Mouse (Mus musculus): ENCODE results near the gene Nlgn2. TPM values are rescaled to one million over a fixed set of nuclear protein-coding genes. Genes with fewer than 3 reads are reported as not detected.
A peak's percentile ranks its signal among the peaks of the same experiment; 100 is the strongest.

Gene Nlgn2
- polyA plus RNA-seq, 1 experiment from 2014 or later = 0.75 TPM

DNA sequence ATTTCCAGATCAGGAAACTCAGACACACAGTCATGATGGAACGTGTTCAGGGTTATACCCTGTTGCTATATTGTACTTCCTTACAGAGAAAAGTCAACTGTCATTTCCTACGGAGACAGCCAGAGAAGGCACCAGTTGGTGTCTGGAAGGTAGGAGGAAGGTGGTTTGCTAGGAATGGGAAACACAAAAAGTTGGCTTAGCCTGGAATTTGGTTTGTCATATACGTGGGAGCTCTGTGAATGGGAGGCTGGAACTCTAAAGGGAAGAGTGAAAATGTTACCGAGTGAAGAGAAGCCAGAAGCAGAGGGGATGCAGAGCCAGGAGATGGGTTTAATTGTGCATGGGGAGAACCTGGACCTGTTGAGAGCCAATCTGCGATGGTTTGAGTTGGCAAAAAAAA is 46.2 kb downstream of the Nlgn2 start:
- H3K9ac ChIP-seq = no peak overlapping the region
- 50% methylated on average over 5 of the region's 5 CpGs for WGBS (ENCODE audit: insufficient replicate concordance)
- peaks cover 36% of the 10 kb centered on the region for H3K27me3 ChIP-seq
- DNase-seq (no peak), ATAC-seq (ENCODE audit: low read depth) (no peak)
- H3K4me1 ChIP-seq (replicated peaks) = peaks cover 18% of the 10 kb centered on the region
- H3K27ac ChIP-seq = no peak overlapping the region
- no peak overlapping the region for H3K4me3 ChIP-seq (replicated peaks)
- H3K36me3 ChIP-seq = no peaks in the 10 kb centered on the region
- H3K4me2 ChIP-seq = no peak overlapping the region
- no peaks in the 10 kb centered on the region for H3K9me3 ChIP-seq (replicated peaks)

DNA sequence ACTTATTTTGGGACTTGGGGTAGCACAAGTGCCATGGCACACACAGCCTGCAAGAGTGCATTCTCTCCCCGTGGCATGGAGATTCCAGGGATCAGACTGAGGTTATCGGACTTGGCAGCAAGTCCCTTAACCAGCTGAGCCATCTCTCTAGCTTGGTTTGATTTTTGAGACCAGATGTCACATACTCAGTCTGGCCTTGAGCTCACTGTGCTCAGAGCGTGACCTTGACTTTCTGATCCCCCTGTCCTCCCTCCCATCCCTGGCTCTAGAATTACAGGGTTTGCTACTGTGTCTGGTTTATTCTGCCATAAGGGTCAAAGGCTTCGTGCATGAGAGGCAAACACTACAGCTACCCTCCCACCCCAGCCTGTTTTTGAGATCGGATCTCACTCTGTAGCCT is 48.2 kb downstream of the Nlgn2 start:
- no peak overlapping the region for H3K4me3 ChIP-seq (replicated peaks)
- 52% methylated on average over 5 of the region's 5 CpGs for WGBS (ENCODE audit: insufficient replicate concordance)
- DNase-seq (no peak), ATAC-seq (ENCODE audit: low read depth) (no peak)
- H3K9ac ChIP-seq = no peak overlapping the region; the same call in 1 of the 2 replicates
- H3K4me2 ChIP-seq = no peak overlapping the region
- no peaks in the 10 kb centered on the region for H3K9me3 ChIP-seq (replicated peaks)
- peaks cover 17% of the 10 kb centered on the region for H3K4me1 ChIP-seq (replicated peaks)
- no peak overlapping the region for H3K27ac ChIP-seq
- peaks cover 28% of the 10 kb centered on the region for H3K27me3 ChIP-seq
- no peaks in the 10 kb centered on the region for H3K36me3 ChIP-seq

DNA sequence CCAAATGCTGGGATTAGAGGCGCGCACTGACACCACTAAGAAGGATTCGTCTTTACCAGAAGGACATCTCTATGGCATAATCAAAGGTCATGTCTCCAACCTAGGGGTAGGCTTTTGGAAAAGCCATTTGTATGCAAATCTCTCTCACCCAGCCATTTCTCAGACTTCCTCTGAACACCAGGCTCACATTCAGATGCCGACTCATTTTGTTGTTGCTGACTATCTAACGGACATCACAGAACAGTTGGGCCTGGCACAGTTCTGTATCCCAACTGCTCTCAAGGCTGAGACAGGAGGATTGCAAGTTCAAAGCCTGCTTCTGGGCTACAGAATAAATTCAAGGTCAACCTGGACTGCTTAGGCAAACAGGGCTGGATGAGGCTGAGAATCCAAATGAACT is 50.3 kb downstream of the Nlgn2 start:
- H3K9ac ChIP-seq = no peak overlapping the region
- peaks cover 22% of the 10 kb centered on the region for H3K4me1 ChIP-seq (replicated peaks)
- no peaks in the 10 kb centered on the region for H3K36me3 ChIP-seq
- 71% methylated on average over 5 of the region's 5 CpGs for WGBS (ENCODE audit: insufficient replicate concordance)
- no peak for DNase-seq
- H3K4me2 ChIP-seq = no peak overlapping the region
- H3K27me3 ChIP-seq = peaks cover 13% of the 10 kb centered on the region
- H3K9me3 ChIP-seq (replicated peaks) = no peaks in the 10 kb centered on the region
- H3K4me3 ChIP-seq (replicated peaks) = no peak overlapping the region
- no peak for ATAC-seq (ENCODE audit: low read depth)
- no peak overlapping the region for H3K27ac ChIP-seq

DNA sequence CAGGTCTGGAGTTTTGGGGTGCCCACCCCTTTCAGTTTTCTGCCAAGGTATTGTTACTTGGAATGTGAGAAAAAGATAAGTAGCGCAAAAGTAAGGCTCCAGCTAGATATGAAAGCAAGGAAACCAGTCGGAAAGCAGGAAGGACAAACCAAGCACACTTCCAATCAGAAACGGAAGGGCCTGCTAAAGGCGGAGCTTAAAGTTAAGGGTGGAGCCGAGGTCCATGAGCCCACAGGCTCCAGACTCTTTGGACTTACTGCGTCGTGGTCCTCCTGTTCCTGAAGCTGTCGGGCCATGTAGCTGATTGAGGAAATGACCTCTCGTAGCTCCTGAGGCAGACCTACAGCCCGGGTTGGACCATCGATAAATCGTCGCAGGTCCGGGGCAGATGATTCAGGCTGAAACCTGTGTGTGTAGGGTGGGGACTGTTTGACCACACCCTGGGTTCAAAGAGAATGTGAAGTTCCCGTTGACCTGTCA is 52.8 kb downstream of the Nlgn2 start:
- Histone ChIP-seq H3K9me3 (replicated peaks) (no peaks in the 10 kb centered on the region), H3K27ac (peak overlapping the region; percentile 48)

DNA sequence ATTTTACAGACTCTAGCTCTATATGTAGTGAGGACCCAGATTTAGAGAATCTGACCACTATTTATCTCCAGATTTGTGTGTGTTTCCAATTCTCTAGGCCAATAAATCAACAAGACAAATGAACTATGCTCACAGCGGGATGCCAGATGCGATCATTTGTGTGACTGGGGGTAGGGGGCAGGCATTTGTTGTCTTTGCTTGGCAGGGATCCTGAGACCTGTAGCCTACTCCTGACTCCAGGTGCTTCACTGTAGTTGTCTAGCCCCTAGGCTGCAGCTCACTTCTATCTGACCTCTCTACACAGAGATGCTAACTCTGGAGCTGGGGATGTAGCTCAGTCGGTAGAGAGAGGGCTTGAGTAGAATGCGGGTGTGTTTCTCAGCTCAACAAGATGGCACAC is 55.8 kb downstream of the Nlgn2 start:
- Histone ChIP-seq H3K27me3 (peaks cover 54% of the 10 kb centered on the region), H3K4me3 (replicated peaks) (no peak overlapping the region), H3K9me3 (replicated peaks) (no peaks in the 10 kb centered on the region), H3K27ac (no peak overlapping the region), H3K4me1 (replicated peaks) (peaks cover 17% of the 10 kb centered on the region), H3K36me3 (no peaks in the 10 kb centered on the region), H3K4me2 (no peak overlapping the region), H3K9ac (no peak overlapping the region)
- no peak for DNase-seq
- WGBS (ENCODE audit: insufficient replicate concordance) = 31% methylated on average over 4 of the region's 4 CpGs
- ATAC-seq (ENCODE audit: low read depth) = no peak

More for the DNA sequence above, 52.8 kb downstream of the Nlgn2 start:
- Histone ChIP-seq H3K4me3 (replicated peaks) (peak overlapping the region; percentile 52), H3K9ac (peak overlapping the region; percentile 59), H3K36me3 (no peaks in the 10 kb centered on the region), H3K4me2 (peak overlapping the region; percentile 71), H3K4me1 (replicated peaks) (peaks cover 22% of the 10 kb centered on the region), H3K27me3 (peaks cover 24% of the 10 kb centered on the region)
- DNase-seq (peak; percentile 64), ATAC-seq (ENCODE audit: low read depth) (peak; percentile 85)
- 9% methylated on average over 15 of the region's 15 CpGs for WGBS (ENCODE audit: insufficient replicate concordance)

DNA sequence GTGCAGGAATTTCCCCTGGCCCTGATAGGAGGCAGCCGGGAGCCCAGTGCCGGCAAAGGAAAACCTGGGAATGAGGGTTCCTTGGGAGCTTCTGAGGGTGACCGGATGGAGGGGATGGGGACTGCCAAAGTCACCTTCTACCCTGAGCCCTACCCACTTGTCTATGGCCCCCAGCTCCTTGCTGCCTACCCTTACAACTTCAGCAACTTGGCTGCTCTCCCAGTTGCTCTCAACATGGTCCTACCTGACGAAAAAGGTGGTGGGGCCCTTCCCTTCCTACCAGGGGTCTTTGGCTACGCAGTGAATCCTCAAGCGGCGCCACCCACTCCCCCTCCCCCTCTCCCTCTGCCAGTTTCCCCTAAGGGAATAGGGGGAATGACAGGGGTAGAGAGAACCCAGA is 58.6 kb downstream of the Nlgn2 start:
- Histone ChIP-seq H3K4me2 (no peak overlapping the region), H3K4me1 (replicated peaks) (peaks cover under 1% of the 10 kb centered on the region), H3K27me3 (peaks cover 71% of the 10 kb centered on the region), H3K9me3 (replicated peaks) (no peaks in the 10 kb centered on the region), H3K9ac (no peak overlapping the region), H3K36me3 (0 out of 2 replicates have a peak, but pooled peaks cover 4% of the 10 kb centered on the region), H3K4me3 (replicated peaks) (no peak overlapping the region), H3K27ac (no peak overlapping the region)
- WGBS (ENCODE audit: insufficient replicate concordance) = 48% methylated on average over 7 of the region's 7 CpGs
- ATAC-seq (ENCODE audit: low read depth) (no peak), DNase-seq (no peak)

DNA sequence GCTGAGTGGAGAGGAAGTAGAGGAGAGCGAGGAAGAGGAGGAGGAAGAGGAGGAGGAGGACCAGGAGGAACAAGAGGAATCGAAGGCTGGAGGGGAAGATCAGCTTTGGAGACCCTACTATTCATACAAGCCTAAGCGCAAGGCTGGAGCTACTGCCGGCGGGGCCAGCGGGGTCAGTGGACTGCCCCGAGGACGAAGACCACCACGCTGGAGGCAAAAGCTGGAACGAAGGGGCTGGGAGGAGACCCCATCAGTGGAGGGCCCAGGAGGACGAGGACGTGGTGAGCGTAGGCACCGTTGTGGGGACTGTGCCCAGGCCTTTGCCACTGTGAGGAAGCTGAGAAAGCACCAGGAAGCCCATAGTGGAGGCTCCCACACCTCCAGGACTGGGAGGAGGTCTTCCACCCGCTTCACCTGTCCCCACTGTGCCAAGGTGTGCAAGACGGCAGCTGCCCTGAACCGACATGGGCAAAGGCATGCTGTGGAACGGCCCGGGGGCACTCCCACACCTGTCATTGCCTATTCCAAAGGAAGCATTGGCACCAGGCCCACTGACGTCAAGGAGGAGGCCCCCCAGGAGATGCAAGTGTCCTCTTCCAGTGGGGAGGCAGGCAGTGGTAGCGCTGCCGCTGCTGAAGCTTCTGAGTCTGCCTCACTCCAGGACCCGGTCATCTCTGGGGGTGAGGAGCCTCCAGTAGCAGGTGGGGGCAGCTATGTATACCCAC is 59.2 kb downstream of the Nlgn2 start:
- no peak for ATAC-seq (ENCODE audit: low read depth)
- no peaks in the 10 kb centered on the region for H3K9me3 ChIP-seq (replicated peaks)
- H3K9ac ChIP-seq = no peak overlapping the region
- no peak for DNase-seq
- H3K4me2 ChIP-seq = no peak overlapping the region
- no peaks in the 10 kb centered on the region for H3K4me1 ChIP-seq (replicated peaks)
- no peak overlapping the region for H3K27ac ChIP-seq
- H3K4me3 ChIP-seq (replicated peaks) = no peak overlapping the region
- 0 out of 2 replicates have a peak, but pooled peaks cover 4% of the 10 kb centered on the region for H3K36me3 ChIP-seq
- H3K27me3 ChIP-seq = peaks cover 71% of the 10 kb centered on the region
- 59% methylated on average over 23 of the region's 23 CpGs for WGBS (ENCODE audit: insufficient replicate concordance)

DNA sequence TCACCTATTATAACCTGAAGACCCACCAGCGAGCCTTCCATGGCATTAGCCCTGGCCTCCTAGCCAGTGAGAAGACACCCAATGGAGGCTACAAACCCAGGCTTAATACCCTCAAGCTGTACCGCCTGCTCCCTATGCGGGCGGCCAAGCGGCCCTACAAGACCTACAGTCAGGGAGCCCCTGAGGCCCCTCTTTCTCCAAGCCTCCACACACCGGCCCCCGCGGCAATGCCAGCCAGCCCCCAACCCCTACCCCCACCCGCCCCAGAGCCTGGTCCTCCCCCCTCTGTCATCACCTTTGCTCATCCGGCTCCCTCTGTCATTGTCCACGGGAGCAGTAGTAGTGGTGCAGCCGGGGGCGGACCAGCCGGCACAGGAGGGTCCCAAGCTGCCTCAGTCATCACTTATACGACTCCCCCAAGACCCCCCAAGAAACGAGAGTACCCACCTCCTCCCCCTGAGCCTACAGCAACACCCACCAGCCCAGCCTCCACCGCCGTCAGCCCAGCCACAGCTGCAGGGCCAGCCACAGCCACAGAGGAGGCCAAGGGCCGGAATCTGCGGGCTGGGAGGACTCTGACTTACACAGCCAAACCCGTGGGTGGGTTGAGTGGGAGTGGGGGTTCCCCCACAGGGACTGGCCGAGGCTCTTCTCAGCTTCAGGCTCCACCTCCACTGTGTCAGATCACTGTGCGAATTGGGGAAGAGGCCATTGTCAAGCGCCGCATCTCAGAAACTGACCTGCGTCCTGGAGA is 59.9 kb downstream of the Nlgn2 start:
- no peak overlapping the region for H3K4me2 ChIP-seq
- no peaks in the 10 kb centered on the region for H3K4me1 ChIP-seq (replicated peaks)
- 52% methylated on average over 26 of the region's 26 CpGs for WGBS (ENCODE audit: insufficient replicate concordance)
- peaks cover 71% of the 10 kb centered on the region for H3K27me3 ChIP-seq
- H3K9ac ChIP-seq = no peak overlapping the region
- H3K36me3 ChIP-seq = 0 out of 2 replicates have a peak, but pooled peaks cover 4% of the 10 kb centered on the region
- no peak for DNase-seq
- no peak for ATAC-seq (ENCODE audit: low read depth)
- no peak overlapping the region for H3K4me3 ChIP-seq (replicated peaks)
- no peaks in the 10 kb centered on the region for H3K9me3 ChIP-seq (replicated peaks)
- H3K27ac ChIP-seq = no peak overlapping the region

DNA sequence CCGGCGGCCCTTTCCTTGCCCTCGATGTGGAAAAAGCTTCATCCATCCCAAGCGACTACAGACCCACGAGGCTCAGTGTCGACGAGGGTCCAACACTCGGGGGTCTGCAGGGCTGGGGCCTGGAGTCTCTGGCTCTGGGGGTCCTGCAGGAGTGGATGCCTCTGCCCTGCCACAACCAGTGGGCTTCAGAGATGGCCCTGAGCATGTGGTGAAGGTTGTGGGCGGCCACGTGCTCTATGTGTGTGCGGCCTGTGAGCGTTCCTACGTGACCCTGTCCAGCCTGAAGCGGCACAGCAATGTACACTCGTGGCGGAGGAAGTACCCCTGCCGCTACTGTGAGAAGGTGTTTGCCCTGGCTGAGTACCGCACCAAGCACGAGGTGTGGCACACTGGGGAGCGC is 61.1 kb downstream of the Nlgn2 start:
- H3K4me3 ChIP-seq (replicated peaks) = no peak overlapping the region
- H3K27me3 ChIP-seq = peaks cover 59% of the 10 kb centered on the region
- 80% methylated on average over 20 of the region's 20 CpGs for WGBS (ENCODE audit: insufficient replicate concordance)
- H3K27ac ChIP-seq = no peak overlapping the region
- no peak overlapping the region for H3K9ac ChIP-seq
- ATAC-seq (ENCODE audit: low read depth) = no peak
- 0 out of 2 replicates have a peak, but pooled peaks cover 4% of the 10 kb centered on the region for H3K36me3 ChIP-seq
- no peak for DNase-seq
- no peaks in the 10 kb centered on the region for H3K4me1 ChIP-seq (replicated peaks)
- H3K9me3 ChIP-seq (replicated peaks) = no peaks in the 10 kb centered on the region
- H3K4me2 ChIP-seq = no peak overlapping the region

DNA sequence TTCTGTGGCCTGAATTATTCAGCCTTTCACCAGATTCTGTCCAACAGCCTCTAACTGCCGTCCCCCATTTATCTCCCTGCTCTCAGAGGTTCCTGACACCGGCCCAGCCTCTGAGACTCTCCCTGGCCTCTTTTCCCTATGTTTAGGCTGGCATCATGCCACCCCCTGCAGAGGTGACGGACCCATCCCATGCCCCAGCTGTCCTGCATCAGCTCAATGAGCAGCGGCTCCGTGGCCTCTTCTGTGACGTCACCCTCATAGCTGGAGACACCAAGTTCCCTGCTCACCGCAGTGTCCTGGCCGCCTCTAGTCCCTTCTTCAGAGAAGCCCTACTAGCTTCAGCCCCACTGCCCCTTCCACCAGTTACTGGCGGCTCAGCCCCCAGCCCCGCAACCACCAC is 61.9 kb downstream of the Nlgn2 start:
- H3K4me3 ChIP-seq (replicated peaks) = no peak overlapping the region
- no peak overlapping the region for H3K4me2 ChIP-seq
- 0 out of 2 replicates have a peak, but pooled peaks cover 4% of the 10 kb centered on the region for H3K36me3 ChIP-seq
- H3K27me3 ChIP-seq = peaks cover 56% of the 10 kb centered on the region
- WGBS (ENCODE audit: insufficient replicate concordance) = 60% methylated on average over 10 of the region's 10 CpGs
- no peak for ATAC-seq (ENCODE audit: low read depth)
- no peak overlapping the region for H3K27ac ChIP-seq
- DNase-seq = no peak
- H3K9ac ChIP-seq = no peak overlapping the region
- H3K9me3 ChIP-seq (replicated peaks) = no peaks in the 10 kb centered on the region
- H3K4me1 ChIP-seq (replicated peaks) = no peaks in the 10 kb centered on the region

DNA sequence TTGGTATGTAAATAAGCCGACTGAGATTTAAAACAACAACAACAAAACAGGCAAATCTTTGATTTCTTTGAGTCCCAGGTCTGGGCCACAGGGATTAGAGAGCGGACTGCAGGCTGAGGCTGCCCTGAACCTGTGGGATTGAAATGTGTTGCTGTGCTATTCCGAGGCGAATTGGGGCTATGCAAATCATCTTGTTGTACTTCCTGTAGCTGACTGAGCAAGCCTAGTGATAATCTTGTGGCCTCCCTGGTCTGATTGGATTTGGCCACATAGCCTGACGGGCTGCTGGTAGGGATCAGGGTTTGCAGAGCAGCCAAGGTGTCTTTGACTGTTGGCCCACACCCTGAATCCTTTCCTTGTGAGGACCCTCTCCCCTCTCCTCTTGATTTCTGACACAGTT is 62.6 kb downstream of the Nlgn2 start:
- H3K27me3 ChIP-seq = peaks cover 49% of the 10 kb centered on the region

More for the DNA sequence above, 62.6 kb downstream of the Nlgn2 start:
- Histone ChIP-seq H3K27ac (no peak overlapping the region), H3K9ac (no peak overlapping the region), H3K4me1 (replicated peaks) (0 out of 2 replicates have a peak, but pooled peaks cover 2% of the 10 kb centered on the region), H3K4me2 (no peak overlapping the region), H3K36me3 (0 out of 2 replicates have a peak, but pooled peaks cover 4% of the 10 kb centered on the region), H3K9me3 (replicated peaks) (no peaks in the 10 kb centered on the region), H3K4me3 (replicated peaks) (no peak overlapping the region)
- 39% methylated on average over 5 of the region's 5 CpGs for WGBS (ENCODE audit: insufficient replicate concordance)
- no peak for ATAC-seq (ENCODE audit: low read depth)
- no peak for DNase-seq
